In genomic region chr7:19420821-19421636, GRCm38 (mm10) we compare ENCODE assay signal across 7 mouse cellular contexts. TPM values are rescaled to one million over a fixed set of nuclear protein-coding genes. Genes with fewer than 3 reads are reported as not detected.
DNase-seq lines count a peak whose midpoint lies in the region; ATAC-seq and TF ChIP-seq lines count a peak whose summit lies in the region.

No protein-coding gene starts in this region.

- no peak for TF ChIP-seq CTCF in kidney, adult 2 months (conservative IDR thresholded peaks at IDR 0.05; ENCODE audit: insufficient read depth, insufficient read length, low read depth, low read length)

- no peak overlapping the region for H3K9ac ChIP-seq in embryonic facial prominence, embryonic 12.5 days
- H3K9ac ChIP-seq in limb, embryonic 11.5 days (ENCODE audit: low read length) = no peak overlapping the region
- H3K9ac ChIP-seq in midbrain, embryonic 14.5 days (replicated peaks; ENCODE audit: low read length) = peak overlapping the region; percentile 37; the same call in 1 of the 2 replicates

- no peak overlapping the region for H3K27ac ChIP-seq in embryonic facial prominence, embryonic 12.5 days
- H3K27ac ChIP-seq in kidney, adult 2 months (ENCODE audit: insufficient read depth, low read depth, low read length) = no peak overlapping the region
- H3K27ac ChIP-seq in limb, embryonic 11.5 days (replicated peaks; ENCODE audit: low read depth, low read length) = no peak overlapping the region
- no peak overlapping the region for H3K27ac ChIP-seq in midbrain, embryonic 14.5 days (replicated peaks; ENCODE audit: low read depth, low read length)

- peaks cover 57% of the 10 kb centered on the region for H3K27me3 ChIP-seq in embryonic facial prominence, embryonic 12.5 days
- H3K27me3 ChIP-seq in kidney, adult 2 months (replicated peaks; ENCODE audit: control insufficient read depth, insufficient read depth, low read length) = no peaks in the 10 kb centered on the region
- peaks cover 28% of the 10 kb centered on the region for H3K27me3 ChIP-seq in limb, embryonic 11.5 days (ENCODE audit: control insufficient read depth, insufficient read depth, low read length)
- H3K27me3 ChIP-seq in midbrain, embryonic 14.5 days (ENCODE audit: control insufficient read depth, insufficient read depth, low read length) = peaks cover 33% of the 10 kb centered on the region

- peak; percentile 86 for ATAC-seq in embryonic facial prominence, embryonic 12.5 days (ENCODE audit: insufficient number of reproducible peaks, insufficient read depth, low FRiP score, low TSS enrichment)
- peak; percentile 90 for ATAC-seq in limb, embryonic 11.5 days (ENCODE audit: insufficient number of reproducible peaks, low FRiP score, low TSS enrichment, low read depth)
- peak; percentile 93 for ATAC-seq in midbrain, embryonic 14.5 days (ENCODE audit: low FRiP score, low TSS enrichment)

- 12% methylated on average over 43 of the region's 43 CpGs for WGBS in embryonic facial prominence, embryonic 12.5 days
- WGBS in kidney, adult 2 months = 11% methylated on average over 43 of the region's 43 CpGs
- WGBS in limb, embryonic 11.5 days = 13% methylated on average over 43 of the region's 43 CpGs
- 12% methylated on average over 43 of the region's 43 CpGs for WGBS in midbrain, embryonic 14.5 days

- no peak for TF ChIP-seq POLR2A in kidney, adult 2 months (IDR thresholded peaks at IDR 0.05; ENCODE audit: low read depth, low read length)

- peak; percentile 93 to 96 for DNase-seq in adrenal gland, postnatal 36 days
- DNase-seq in heart, adult 18-20 months = peak; percentile 85 to 91
- DNase-seq in kidney, adult 2 months = peak; percentile 95
- DNase-seq in limb, embryonic 11.5 days (ENCODE audit: low spot score) = peak; percentile 85
- DNase-seq in midbrain, embryonic 14.5 days = peak; percentile 94
- peak; percentile 57 for DNase-seq in spleen, adult 12 weeks (ENCODE audit: low spot score)

- peaks cover 4% of the 10 kb centered on the region; the same call in 1 of the 2 replicates for H3K4me1 ChIP-seq in embryonic facial prominence, embryonic 12.5 days
- H3K4me1 ChIP-seq in kidney, adult 2 months (ENCODE audit: control insufficient read depth, insufficient read depth, low read length) = no peaks in the 10 kb centered on the region
- H3K4me1 ChIP-seq in limb, embryonic 11.5 days (ENCODE audit: control insufficient read depth, insufficient read depth, low read length) = no peaks in the 10 kb centered on the region
- 0 out of 2 replicates have a peak, but pooled peaks cover 3% of the 10 kb centered on the region for H3K4me1 ChIP-seq in midbrain, embryonic 14.5 days (ENCODE audit: control insufficient read depth, insufficient read depth, low read length)

- peak overlapping the region; percentile 54 for H3K4me2 ChIP-seq in embryonic facial prominence, embryonic 12.5 days (replicated peaks)
- H3K4me2 ChIP-seq in limb, embryonic 11.5 days (ENCODE audit: low read depth, severe bottlenecking) = peak overlapping the region; percentile 35
- H3K4me2 ChIP-seq in midbrain, embryonic 14.5 days (ENCODE audit: low read length) = peak overlapping the region; percentile 74

- no peaks in the 10 kb centered on the region for H3K9me3 ChIP-seq in embryonic facial prominence, embryonic 12.5 days
- H3K9me3 ChIP-seq in limb, embryonic 11.5 days (ENCODE audit: control insufficient read depth, low read length) = no peaks in the 10 kb centered on the region
- H3K9me3 ChIP-seq in midbrain, embryonic 14.5 days (ENCODE audit: control insufficient read depth, low read length) = no peaks in the 10 kb centered on the region

- peak overlapping the region; percentile 25 for H3K4me3 ChIP-seq in embryonic facial prominence, embryonic 12.5 days
- peak overlapping the region; percentile 43 for H3K4me3 ChIP-seq in kidney, adult 2 months (ENCODE audit: insufficient read depth, low read depth, low read length)
- H3K4me3 ChIP-seq in limb, embryonic 11.5 days (ENCODE audit: low read depth, low read length) = peak overlapping the region; percentile 15
- H3K4me3 ChIP-seq in midbrain, embryonic 14.5 days (replicated peaks; ENCODE audit: low read depth, low read length) = peak overlapping the region; percentile 43

- H3K36me3 ChIP-seq in embryonic facial prominence, embryonic 12.5 days = peaks cover 14% of the 10 kb centered on the region
- no peaks in the 10 kb centered on the region; the same call in 1 of the 2 replicates for H3K36me3 ChIP-seq in kidney, adult 2 months (ENCODE audit: control insufficient read depth, insufficient read depth, low read length)
- H3K36me3 ChIP-seq in limb, embryonic 11.5 days (ENCODE audit: control insufficient read depth, insufficient read depth, low read length) = peaks cover 3% of the 10 kb centered on the region; the same call in 1 of the 2 replicates
- peaks cover 15% of the 10 kb centered on the region for H3K36me3 ChIP-seq in midbrain, embryonic 14.5 days (ENCODE audit: control insufficient read depth, insufficient read depth, low read length)

RNA-seq across cellular contexts. Expression of gene Ckm, which starts 16.5 kb away (rescaled TPM):
- under 1 TPM in 1 of 2 experiments, not detected in 1; 0.66 TPM for total RNA-seq in adrenal gland, postnatal 36 days (2021)
- 0.52 TPM in 1 of 2 replicates, not detected in the other for polyA plus RNA-seq in embryonic facial prominence, embryonic 12.5 days (2016; fragmentation: Nextera tagmentation; extraction: Ambion mirVana)
- total RNA-seq in heart, adult 18-20 months (2021) = 1,000 to 10,000 TPM; 3,672 to 3,752 TPM
- 2.0 and 420 TPM in 2 replicates for polyA plus RNA-seq in kidney, adult 2 months (2012; rRNA removed)
- 3.8 and 5.2 TPM in 2 replicates for polyA plus RNA-seq in limb, embryonic 11.5 days (2014; fragmentation: Nextera tagmentation; extraction: Ambion mirVana)
- 0.35 TPM in 1 of 2 replicates, not detected in the other for polyA plus RNA-seq in midbrain, embryonic 14.5 days (2014; fragmentation: Nextera tagmentation; extraction: Ambion mirVana)

RNA-seq across cellular contexts. Expression of gene Klc3, which starts 17.1 kb away (rescaled TPM):
- 1 to 10 TPM in 1 of 2 experiments, under 1 TPM in 1; 0.89 to 2.2 TPM for total RNA-seq in adrenal gland, postnatal 36 days (2021)
- 10.6 and 10.7 TPM in 2 replicates for polyA plus RNA-seq in embryonic facial prominence, embryonic 12.5 days (2016; fragmentation: Nextera tagmentation; extraction: Ambion mirVana)
- under 1 TPM; 0.32 to 0.46 TPM for total RNA-seq in heart, adult 18-20 months (2021)
- 3.7 and 5.0 TPM in 2 replicates for polyA plus RNA-seq in kidney, adult 2 months (2012; rRNA removed)
- polyA plus RNA-seq in limb, embryonic 11.5 days (2014; fragmentation: Nextera tagmentation; extraction: Ambion mirVana) = 2.7 and 3.5 TPM in 2 replicates
- polyA plus RNA-seq in midbrain, embryonic 14.5 days (2014; fragmentation: Nextera tagmentation; extraction: Ambion mirVana) = 0.36 and 0.59 TPM in 2 replicates

RNA-seq across cellular contexts. Expression of gene Mark4, which starts 37.6 kb away (rescaled TPM):
- 10 to 100 TPM; 46.5 to 50.3 TPM for total RNA-seq in adrenal gland, postnatal 36 days (2021)
- 16.3 and 17.9 TPM in 2 replicates for polyA plus RNA-seq in embryonic facial prominence, embryonic 12.5 days (2016; fragmentation: Nextera tagmentation; extraction: Ambion mirVana)
- total RNA-seq in heart, adult 18-20 months (2021) = 10 to 100 TPM; 21.3 to 22.1 TPM
- polyA plus RNA-seq in kidney, adult 2 months (2012; rRNA removed) = 16.1 and 18.2 TPM in 2 replicates
- polyA plus RNA-seq in limb, embryonic 11.5 days (2014; fragmentation: Nextera tagmentation; extraction: Ambion mirVana) = 10.0 and 10.8 TPM in 2 replicates
- polyA plus RNA-seq in midbrain, embryonic 14.5 days (2014; fragmentation: Nextera tagmentation; extraction: Ambion mirVana) = 18.8 and 20.3 TPM in 2 replicates

RNA-seq across cellular contexts. Expression of gene Ercc2, which starts 39.2 kb away (rescaled TPM):
- total RNA-seq in adrenal gland, postnatal 36 days (2021) = 10 to 100 TPM; 29.7 to 32.8 TPM
- polyA plus RNA-seq in embryonic facial prominence, embryonic 12.5 days (2016; fragmentation: Nextera tagmentation; extraction: Ambion mirVana) = 19.9 and 23.2 TPM in 2 replicates
- 10 to 100 TPM in 1 of 2 experiments, 1 to 10 TPM in 1; 7.6 to 10.4 TPM for total RNA-seq in heart, adult 18-20 months (2021)
- polyA plus RNA-seq in kidney, adult 2 months (2012; rRNA removed) = 32.4 and 39.9 TPM in 2 replicates
- 11.8 and 13.5 TPM in 2 replicates for polyA plus RNA-seq in limb, embryonic 11.5 days (2014; fragmentation: Nextera tagmentation; extraction: Ambion mirVana)
- polyA plus RNA-seq in midbrain, embryonic 14.5 days (2014; fragmentation: Nextera tagmentation; extraction: Ambion mirVana) = 21.6 and 27.9 TPM in 2 replicates

RNA-seq across cellular contexts. Expression of gene Exoc3l2, which starts 42.1 kb away (rescaled TPM):
- 10 to 100 TPM; 41.1 to 49.6 TPM for total RNA-seq in adrenal gland, postnatal 36 days (2021)
- polyA plus RNA-seq in embryonic facial prominence, embryonic 12.5 days (2016; fragmentation: Nextera tagmentation; extraction: Ambion mirVana) = 1.0 and 1.8 TPM in 2 replicates
- total RNA-seq in heart, adult 18-20 months (2021) = 1 to 10 TPM in 1 of 2 experiments, under 1 TPM in 1; 0.77 to 1.1 TPM
- polyA plus RNA-seq in kidney, adult 2 months (2012; rRNA removed) = 41.6 and 46.6 TPM in 2 replicates
- 1.8 and 2.2 TPM in 2 replicates for polyA plus RNA-seq in limb, embryonic 11.5 days (2014; fragmentation: Nextera tagmentation; extraction: Ambion mirVana)
- polyA plus RNA-seq in midbrain, embryonic 14.5 days (2014; fragmentation: Nextera tagmentation; extraction: Ambion mirVana) = 0.12 and 0.29 TPM in 2 replicates
